Mouse (Mus musculus): ENCODE data around the gene Kin.

- TF ChIP-seq CTCF (IDR thresholded peaks at IDR 0.05; ENCODE audit: low read depth) (no peak), EP300 (optimal IDR thresholded peaks at IDR 0.05) (no peak)
Measured at GRCm38 (mm10) chr2:10100471-10100870, 20.1 kb downstream of the Kin start.
